Mouse (Mus musculus) cerebellum, adult 2 months (tissue): ENCODE results near the gene Tuba3a.

Experiments used
- CTCF ChIP-seq: fragments of 200-500 bp; IDR thresholded peaks from 2 replicates; pipeline ENCODE4 v1.5.1; 2011; ENCODE audit warnings: low read depth, mild to moderate bottlenecking, control low read depth, low read length, moderate library complexity, borderline replicate concordance; ENCODE audit not compliant: insufficient read depth
- POLR2A ChIP-seq: fragments of 200-500 bp; IDR thresholded peaks from 2 replicates; pipeline ENCODE4 v1.6.1; 2011; ENCODE audit warnings: low read length, control low read depth, borderline replicate concordance; ENCODE audit not compliant: insufficient read depth

GRCm38 (mm10) chr6:125285890-125286289 is at the start of gene Tuba3a:
- TF ChIP-seq CTCF (no peak), POLR2A (no peak)
